Mouse (Mus musculus): ENCODE results near the gene Gon4l.

Gene Gon4l

DNA sequence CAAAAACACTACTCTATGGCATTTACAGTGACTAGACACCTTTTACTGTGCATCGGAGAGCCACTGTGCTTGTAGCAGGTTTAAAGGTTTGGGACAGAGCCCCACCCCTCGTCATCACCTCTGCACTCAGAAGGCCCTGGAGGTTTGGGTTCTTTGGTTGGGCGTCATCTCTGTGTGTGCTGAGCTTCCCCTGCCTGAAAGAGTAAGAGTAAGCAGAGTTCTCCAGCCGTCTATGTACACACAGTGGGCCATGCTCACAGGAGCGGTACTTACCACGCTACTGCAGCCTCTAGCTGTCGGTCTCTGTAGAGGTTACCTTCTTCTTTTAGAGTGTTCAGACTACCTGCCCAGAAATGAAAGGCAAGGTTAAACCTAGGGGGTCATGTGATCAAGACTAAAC, 77.6 kb downstream of the Gon4l start:
- no peak for DNase-seq (ENCODE audit: low spot score in 2 of 2)

DNA sequence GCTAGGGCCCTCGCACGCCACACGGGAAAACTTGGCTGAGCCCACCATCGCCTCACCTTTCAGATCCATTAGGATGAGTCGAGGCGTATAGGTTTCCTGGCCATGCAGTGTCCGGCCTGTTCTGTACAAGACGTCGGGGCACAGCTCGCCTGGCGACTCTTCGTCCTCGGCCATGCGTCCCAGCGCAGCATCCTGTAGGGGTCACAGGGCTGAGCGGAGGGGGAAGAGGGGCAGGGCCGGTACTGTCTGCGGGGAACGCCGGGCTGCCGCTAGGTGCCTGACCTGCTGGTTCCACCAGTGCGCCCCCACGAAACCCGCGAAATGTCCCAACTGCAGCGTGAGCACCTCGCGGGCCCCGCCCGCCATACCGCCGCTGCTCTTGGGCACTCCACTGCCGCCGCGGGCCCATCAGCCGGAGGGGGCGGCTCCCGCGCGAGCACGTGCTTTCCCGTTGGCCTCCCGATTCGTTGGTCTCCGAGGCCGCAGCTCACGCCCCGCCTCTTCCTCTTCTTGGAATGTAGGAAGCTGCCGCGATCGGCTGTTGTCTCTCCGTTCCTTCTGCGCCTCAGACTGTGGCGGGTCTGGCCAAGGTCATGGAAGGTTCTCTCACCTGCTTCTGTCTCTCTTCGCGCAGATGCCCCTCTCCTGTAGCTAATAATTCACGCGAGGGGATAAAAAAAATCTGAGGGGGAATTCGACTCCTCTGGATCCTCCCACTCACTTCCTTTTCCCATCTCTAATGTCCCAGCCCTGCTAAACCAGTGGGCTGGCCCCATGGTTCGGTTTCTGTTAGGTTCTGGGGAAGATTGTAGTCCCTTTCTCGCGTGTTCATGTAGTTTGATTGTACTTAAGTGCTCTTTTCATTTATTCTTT, 78.7 kb downstream of the Gon4l start, which contains the start of gene Msto1:
TSS of gene Msto1 (minus strand) at position 489 of the 873 bp plus-strand sequence.
- DNase-seq (ENCODE audit: low spot score in 2 of 2): peak; percentile 90 to 91

DNA sequence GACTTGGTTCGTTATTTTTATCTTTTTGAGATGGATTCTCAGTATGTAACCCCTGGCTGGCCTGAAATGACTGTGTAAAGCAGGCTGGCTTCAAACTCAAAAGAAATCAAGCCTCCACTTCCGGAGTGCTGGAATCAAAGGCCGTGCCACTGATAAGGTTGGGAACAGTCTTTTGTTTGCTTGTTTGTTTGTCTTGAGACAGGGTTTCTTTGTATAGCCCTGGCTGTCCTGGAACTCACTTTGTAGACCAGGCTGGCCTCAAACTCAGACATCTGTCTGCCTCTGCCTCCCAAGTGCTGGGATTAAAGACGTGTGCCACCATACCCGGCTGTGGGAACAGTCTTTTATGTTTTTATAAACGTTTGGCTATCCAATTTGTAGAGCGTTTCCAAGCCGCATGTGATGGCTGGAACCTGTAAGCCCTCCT, 79.4 kb downstream of the Gon4l start:
- no peak for DNase-seq (ENCODE audit: low spot score in 2 of 2)

DNA sequence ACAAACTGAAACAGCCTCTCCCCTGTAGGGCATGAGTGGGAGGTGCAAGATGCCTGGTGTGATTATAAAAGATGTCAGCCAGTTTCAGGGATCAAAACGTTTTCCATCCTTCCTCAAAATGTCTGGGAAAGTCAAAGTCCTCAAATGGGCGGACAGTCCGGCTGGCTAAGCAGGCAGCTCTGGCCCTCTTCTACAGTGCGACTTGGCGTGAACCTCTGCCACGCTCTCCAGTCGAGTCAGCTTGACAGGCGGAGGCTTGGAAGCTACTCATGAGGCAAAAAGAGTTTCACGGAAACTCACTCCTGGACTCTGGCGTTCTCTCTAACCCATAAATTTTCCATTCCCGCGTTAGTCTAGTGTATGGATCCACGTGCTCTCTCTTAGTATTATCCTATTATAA, 84.0 kb downstream of the Gon4l start:
- DNase-seq (ENCODE audit: low spot score in 2 of 2): no peak

DNA sequence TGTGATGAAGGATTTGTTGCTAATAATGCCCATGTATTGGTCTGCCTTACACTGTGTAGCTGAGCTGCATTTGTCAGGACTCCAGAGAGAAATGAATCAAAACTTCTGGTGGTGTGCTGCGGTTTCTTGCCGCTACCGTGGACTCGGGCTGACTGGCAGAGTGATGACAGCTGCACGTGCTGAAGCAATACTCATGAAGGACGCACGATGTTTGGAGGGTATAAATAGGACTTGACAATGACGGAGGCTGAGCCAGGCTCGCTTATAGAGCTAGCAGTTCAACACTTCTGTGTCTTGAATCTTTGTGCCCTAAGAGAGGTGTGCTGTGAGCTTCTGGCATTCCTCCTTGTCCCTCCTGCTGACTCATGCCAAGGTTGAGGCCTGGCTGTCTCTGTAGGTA, 86.4 kb downstream of the Gon4l start:
- no peak for DNase-seq (ENCODE audit: low spot score in 2 of 2)

DNA sequence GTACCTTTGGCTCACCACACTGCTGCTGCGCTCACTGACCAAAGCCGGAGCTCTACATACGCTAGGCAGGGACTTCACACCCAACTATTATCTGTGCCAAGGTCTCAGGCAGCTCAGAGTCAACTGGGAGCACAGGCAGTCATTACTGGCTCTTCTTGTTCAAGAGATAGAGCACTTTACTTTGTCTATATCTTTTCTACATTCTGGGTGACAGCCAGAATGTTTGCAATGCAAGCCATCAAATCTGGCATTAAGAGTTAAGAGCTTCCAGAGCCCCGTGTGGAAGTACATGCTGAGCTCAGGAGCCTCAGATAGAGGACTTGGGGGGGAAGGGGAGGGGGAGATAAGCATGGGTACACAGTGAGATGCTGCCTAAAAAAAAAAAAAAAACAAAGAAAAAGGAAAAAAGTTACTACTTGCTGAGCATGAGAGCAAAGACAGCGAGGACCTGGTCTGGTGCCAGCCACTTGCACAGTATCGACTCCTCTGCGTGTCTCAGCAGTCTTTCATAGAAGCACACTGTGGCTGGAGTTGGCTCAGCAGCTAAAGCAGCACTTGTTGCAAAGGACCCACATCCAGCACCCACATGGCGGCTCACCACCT, 89.1 kb downstream of the Gon4l start:
- DNase-seq (ENCODE audit: low spot score in 2 of 2): no peak

DNA sequence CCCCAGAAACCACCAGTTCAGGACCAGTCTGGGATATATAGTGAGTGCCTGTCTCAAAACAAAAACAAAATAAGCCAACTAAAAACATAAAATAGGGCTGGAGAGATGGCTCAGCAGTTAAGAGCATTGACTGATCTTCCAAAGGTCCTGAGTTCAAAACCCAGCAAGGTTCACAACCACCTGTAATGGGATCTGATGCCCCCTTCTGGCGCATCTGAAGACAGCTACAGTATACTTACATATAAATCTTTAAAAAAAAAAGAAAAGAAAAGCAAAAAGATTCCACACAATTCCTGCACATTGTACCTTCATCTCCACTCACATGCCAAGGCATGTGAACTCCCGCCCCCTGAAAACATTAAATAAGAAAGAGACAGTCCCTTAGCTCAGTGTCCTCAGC, 90.6 kb downstream of the Gon4l start:
- DNase-seq (ENCODE audit: low spot score in 2 of 2): no peak

DNA sequence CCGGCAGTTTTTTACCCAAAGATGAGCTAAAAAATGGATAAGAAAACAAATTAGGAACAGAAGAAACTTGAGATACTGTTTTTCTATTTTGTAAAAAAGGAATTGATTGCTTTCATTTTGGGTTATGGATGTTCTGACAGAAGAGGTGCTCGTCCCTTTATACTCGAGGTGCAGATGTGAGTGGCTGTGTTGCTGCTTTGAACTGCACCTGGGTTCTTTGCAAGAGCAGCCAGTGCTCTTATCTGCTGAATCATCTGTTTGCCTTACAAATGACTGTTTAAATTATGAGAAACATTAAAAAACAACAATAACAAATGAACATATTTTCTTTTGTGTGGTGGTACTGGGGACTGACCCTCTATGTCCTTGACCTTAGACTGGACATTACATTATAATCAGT, 94.5 kb downstream of the Gon4l start:
- peak; percentile 30 to 37 for DNase-seq (ENCODE audit: low spot score in 2 of 2)

DNA sequence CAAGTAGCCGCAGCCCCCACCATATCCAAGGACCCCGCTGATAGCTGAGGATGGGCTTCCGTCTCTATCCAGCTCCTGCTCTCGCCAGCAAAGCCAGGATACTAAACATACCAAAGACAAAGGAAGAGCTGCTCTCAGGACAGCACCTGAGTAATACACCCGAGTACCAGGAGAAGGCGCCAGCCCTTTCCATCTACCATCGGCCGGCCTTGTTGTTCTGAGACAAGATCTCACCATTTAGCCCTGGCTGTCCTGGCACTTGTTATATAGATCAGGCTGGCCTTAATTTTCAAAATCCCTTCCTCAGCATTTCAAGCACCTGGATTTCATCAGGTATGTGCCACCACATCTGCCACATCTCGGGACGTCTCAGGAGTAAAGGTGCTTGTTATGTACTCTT, 104.0 kb downstream of the Gon4l start:
- no peak for DNase-seq (ENCODE audit: low spot score in 2 of 2)

DNA sequence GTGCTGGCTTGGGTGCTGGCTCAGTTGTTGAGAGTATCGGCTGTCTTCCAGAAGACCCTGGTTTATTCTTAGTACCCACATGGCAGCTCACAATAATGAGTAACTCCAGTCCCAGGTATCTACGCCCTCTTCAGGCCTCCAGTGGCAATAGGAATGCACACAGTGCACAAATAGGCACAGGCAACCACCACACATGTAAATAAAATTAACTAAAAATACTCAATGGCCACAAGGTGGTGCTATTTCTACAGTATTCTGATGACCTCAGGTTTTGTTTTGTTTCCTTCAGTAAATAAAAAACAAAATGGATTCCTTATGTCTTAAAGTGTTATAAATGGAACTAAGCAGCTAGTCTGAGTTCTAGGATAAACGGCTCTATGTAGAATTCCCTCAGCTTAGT, 104.7 kb downstream of the Gon4l start:
- peak in 1 of 2 experiments; percentile 40 for DNase-seq (ENCODE audit: low spot score in 2 of 2)

DNA sequence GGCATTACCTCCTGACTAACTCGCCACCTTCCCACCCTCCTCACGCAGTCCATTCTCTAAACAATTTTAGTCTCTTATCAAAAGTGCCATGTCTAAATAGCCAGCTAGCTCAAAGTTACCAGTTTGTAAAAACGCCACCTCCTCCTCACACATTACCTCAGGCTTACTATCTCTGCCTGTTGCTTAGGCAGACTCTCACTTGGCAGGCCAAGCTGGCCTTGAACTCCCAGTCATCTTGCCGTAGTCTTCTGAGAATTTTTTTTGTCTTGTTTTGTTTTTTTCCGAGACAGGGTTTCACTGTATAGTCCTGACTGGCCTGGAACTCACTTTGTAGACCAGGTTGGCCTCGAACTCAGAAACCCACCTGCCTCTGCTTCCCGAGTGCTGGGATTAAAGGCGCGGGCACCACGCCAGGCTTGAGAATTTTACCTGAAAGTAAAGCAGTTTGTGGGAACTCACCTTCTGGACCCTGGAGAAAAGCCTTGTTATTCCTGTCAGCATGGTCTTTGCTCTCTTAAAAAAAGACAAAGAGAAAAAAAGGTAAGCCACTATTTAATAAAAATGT, 107.4 kb downstream of the Gon4l start:
- no peak for DNase-seq (ENCODE audit: low spot score in 2 of 2)

DNA sequence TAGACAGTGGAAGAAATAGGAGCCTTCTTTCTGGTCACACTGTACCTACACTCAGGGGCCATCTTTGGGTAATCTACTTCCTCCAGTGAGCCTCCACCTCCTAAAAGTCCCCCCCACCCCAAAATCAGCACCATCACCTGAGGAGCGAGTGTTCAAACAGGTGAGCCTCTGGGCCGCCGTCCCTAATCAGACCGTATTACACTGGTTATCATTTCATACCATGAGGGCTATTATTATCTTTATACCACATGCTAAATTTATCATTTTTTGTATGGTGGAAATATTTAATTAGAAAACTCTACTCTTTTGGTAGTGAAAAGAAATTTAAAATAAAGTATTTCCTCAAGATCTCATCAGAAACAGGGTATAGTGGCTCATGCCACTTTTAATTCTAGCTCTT, 109.1 kb downstream of the Gon4l start:
- DNase-seq (ENCODE audit: low spot score in 2 of 2): no peak

DNA sequence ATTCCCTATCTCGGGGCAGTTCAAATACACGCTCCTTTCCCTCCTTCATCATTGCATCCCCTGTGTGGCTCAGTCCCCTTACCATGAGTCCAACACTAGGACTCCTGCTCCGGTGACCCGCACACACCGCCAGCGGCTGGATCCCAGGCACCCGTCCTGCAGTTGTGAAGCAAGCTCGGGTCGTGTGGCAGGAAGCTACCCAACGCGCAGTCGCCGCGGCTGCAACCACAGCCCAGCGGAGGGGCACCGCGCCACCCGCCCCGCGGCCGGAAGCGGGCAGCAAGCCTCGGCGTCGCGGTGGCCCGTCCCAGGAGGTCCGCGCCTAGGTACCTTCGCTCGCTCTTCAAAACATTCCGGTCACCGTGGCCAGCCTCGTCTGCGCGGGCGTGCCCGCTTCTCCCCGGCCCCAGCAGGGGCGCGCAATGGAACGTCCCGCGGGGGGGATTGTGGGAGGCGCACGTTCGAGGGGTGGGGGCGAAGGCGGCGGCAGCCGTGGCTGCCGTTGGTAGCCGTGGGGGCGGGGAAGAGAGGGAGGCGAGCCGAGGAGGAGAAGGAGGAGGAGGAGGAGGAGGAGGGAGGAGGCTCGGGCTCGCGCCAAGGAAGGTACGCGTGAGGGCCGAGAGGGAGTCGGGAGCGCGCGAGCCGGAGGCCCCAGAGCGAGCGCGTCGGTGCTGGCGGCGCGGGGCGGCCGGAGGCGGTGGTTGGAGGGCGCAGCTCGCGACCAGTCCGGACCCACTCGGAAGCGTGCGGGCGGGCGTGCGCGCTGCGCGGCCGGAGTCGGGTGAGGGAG, 115.0 kb downstream of the Gon4l start:
- DNase-seq (ENCODE audit: low spot score in 2 of 2): peak; percentile 92 to 94

DNA sequence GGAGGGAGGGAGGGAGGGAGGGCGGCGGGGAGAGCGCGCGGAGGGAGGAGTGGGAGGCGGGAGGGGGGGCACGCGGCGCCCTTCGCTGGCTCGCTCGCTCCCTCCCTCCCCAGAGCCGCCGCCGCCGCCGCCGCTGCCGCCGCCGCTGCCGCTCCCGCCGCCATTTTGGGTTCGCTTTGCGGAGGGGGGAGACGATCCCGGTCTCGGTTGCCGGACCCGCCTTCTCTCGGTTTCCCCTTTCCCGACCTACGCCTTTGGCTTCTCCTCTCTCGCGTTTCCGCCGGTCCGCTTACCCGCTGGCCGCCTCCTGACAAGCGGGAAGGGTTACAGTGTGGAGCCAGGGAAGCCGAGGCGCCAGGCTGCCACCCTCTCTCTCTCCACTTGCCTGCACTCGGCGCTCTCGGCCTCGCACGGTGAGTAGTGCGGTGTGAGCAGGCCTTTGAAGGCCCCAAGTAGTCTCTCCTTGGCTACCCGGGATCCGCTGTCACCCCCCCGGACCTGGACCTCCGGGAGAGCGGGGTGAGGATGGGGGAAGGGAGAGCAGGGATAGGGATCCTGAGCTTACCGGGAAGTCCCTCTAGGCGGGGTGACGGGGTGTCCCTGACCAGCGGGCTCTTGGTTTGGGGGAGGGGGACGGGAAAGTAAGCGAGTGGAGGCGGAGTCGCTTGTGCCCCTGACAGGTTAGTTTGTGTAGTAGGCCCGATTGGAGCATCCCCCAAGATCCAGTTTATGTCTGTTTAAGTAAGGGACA, 115.7 kb downstream of the Gon4l start, which contains the start of the genes Ash1l and Dap3:
TSS of gene Ash1l (plus strand) at position 47 of the 751 bp plus-strand sequence.
TSS of gene Dap3 (minus strand) at position 606 of the 751 bp plus-strand sequence.
- peak; percentile 70 to 78 for DNase-seq (ENCODE audit: low spot score in 2 of 2)

DNA sequence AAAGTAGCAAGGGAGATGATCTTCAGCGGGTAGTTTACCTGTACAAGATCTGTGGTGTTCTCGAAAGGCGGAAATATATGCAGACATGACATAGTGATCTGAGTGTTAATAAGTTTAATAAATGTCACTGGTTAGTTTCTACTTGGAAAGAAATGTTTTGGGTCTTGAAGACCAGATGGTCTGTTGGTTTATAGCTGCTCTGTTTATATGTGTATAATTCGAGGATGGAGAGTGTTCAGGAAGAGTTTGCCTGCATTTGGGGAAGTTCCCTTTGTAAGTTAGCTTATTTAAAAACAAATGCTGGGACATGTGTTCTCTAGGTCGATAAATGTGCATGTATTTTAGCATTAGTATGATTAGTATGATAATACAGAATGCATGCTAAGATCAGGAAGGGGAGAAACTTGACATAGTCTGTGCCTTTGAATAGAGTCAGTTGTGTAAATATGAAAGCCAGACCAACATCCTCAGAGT, 116.3 kb downstream of the Gon4l start:
- DNase-seq (ENCODE audit: low spot score in 2 of 2): no peak

DNA sequence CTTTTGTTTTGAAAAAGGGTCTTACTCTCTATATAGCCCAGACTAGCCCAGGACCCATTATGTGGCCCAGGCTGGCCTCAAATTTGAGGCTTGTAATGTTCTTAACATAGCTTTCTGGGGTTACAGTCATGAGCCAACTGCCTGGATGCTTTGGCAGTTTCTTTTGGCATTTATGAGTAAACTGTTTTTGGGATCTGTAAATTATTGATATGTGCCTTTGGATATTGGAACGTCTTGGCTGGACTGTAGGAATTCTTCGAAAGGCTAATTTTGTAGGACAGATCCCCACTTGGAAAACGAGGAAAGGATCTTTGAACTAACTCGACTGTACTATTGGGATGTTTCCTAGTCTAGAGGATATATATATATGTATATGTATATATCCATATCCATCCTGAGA, 118.2 kb downstream of the Gon4l start:
- DNase-seq (ENCODE audit: low spot score in 2 of 2): no peak

DNA sequence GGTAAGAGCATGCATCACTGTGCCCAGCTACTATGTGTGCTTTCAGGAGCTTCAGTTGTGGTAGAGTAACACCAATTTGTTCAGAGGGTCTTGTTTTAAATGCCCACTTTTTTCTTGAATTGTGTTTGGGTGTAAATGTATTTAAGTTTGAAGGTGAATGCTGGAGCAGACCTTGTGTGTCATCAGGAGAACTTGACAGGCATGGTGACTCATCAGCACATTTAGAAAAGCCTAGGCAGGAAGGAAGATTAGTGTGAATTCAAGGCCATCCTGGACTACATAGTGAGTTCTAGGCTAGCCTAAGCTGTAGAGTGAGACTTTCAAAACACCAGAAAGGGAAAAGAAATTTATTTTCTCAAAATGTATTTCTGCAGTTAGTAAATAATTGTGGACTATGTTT, 118.7 kb downstream of the Gon4l start:
- no peak for DNase-seq (ENCODE audit: low spot score in 2 of 2)

All from thymus, postnatal 10 days (tissue).